Mouse (Mus musculus) hindbrain, postnatal 0 days (tissue): ENCODE measurements around the gene Stk10. TPM values are rescaled to one million over a fixed set of nuclear protein-coding genes. Genes with fewer than 3 reads are reported as not detected.

Experiments used
- ATAC-seq: fragments of 200-750 bp; cut with Nextera tagmentation; 2 replicates; pipeline ENCODE4 v1.8.0; 2017; ENCODE audit warnings: mild to moderate bottlenecking, moderate TSS enrichment, moderate library complexity
- DNase-seq: peaks from one replicate; pipeline ENCODE4 v3.0.0-alpha.2; 2015; ENCODE audit warnings: low spot score
- H3K27ac ChIP-seq: fragments of 300-500 bp; sonication (generic); 2 replicates; pipeline ENCODE4 v1.5.1; 2014; ENCODE audit warnings: mild to moderate bottlenecking
- H3K27me3 ChIP-seq: fragments of 300-500 bp; sonication (generic); 2 replicates; pipeline ENCODE4 v1.6.1; 2014; ENCODE audit warnings: low read length, mixed read lengths; ENCODE audit not compliant: insufficient read depth
- H3K36me3 ChIP-seq: fragments of 300-500 bp; sonication (generic); 2 replicates; pipeline ENCODE4 v1.6.1; 2014; ENCODE audit warnings: low read length, mixed read lengths; ENCODE audit not compliant: insufficient read depth
- H3K4me1 ChIP-seq: fragments of 300-500 bp; sonication (generic); 2 replicates; pipeline ENCODE4 v1.6.1; 2014; ENCODE audit warnings: antibody characterized with exemption, low read length, mixed read lengths; ENCODE audit not compliant: insufficient read depth
- H3K4me2 ChIP-seq: fragments of 300-500 bp; sonication (generic); 2 replicates; pipeline ENCODE4 v1.6.1; 2014; ENCODE audit warnings: low read depth, mild to moderate bottlenecking, low read length, moderate library complexity, mixed read lengths
- H3K4me3 ChIP-seq: fragments of 300-500 bp; sonication (generic); 2 replicates; pipeline ENCODE4 v1.5.1; 2014; ENCODE audit warnings: low read length
- H3K9ac ChIP-seq: fragments of 300-500 bp; sonication (generic); replicated peaks from 2 replicates; pipeline ENCODE4 v1.6.1; 2014; ENCODE audit warnings: mild to moderate bottlenecking, low read length, moderate library complexity, mixed read lengths
- H3K9me3 ChIP-seq: fragments of 300-500 bp; sonication (generic); 2 replicates; pipeline ENCODE4 v1.6.1; 2016; ENCODE audit warnings: low read length, mixed read lengths
- CTCF ChIP-seq: IDR thresholded peaks from 2 replicates; pipeline ENCODE4 v1.5.1; 2016; ENCODE audit warnings: antibody characterized with exemption, control low read depth, low read depth
- WGBS: fragments of 180-500 bp; shearing (Covaris S2); extraction: QIAGEN DNeasy Blood & Tissue Kit; methylation state at CpG from one replicate; pipeline ENCODE4 v1.1.7; 2014; 5-methylcytosine and 5-hydroxymethylcytosine counted together
- polyA plus RNA-seq: library from polyadenylated mRNA; unstranded; fragments of >200 nt; fragmentation: Nextera tagmentation; extraction: Ambion mirVana; gene quantifications from 2 replicates; pipeline ENCODE4 v1.2.1, GENCODE M21; 2015
- total RNA-seq: library from RNA; depleted of rRNA; stranded (reverse); fragments of >200 nt; gene quantifications from 2 replicates; pipeline ENCODE4 v1.2.3, GENCODE M21; 2014

Gene Stk10
- total and polyA plus RNA-seq, 2 experiments from 2014 or later: 1.2 to 4.5 TPM

GRCm38 (mm10) chr11:32642249-32642876 lies 109.3 kb downstream of the Stk10 start, which contains the start of gene Fbxw11:
Fbxw11 (plus strand) TSS chr11:32642724.
- DNase-seq (peak; percentile 98), ATAC-seq (peak; percentile 95)
- H3K4me1 ChIP-seq: peaks cover 15% of the 10 kb centered on the region; the same call in 1 of the 2 replicates
- under 1% methylated on average over 56 of the region's 64 CpGs for WGBS
- no peak; the same call in 1 of the 2 replicates for TF ChIP-seq CTCF
- no peaks in the 10 kb centered on the region for H3K27me3 ChIP-seq
- peak within 1 kb of the TSS; percentile 95 for H3K4me2 ChIP-seq
- H3K9ac ChIP-seq: peak within 1 kb of the TSS; percentile 97
- H3K9me3 ChIP-seq: no peaks in the 10 kb centered on the region
- H3K36me3 ChIP-seq: no peaks in the 10 kb centered on the region
- H3K27ac ChIP-seq: peak within 1 kb of the TSS; percentile 98
- H3K4me3 ChIP-seq: peak within 1 kb of the TSS; percentile 97

- Histone ChIP-seq H3K4me3 (peak overlapping the region; percentile 97), H3K4me1 (peaks cover 15% of the 10 kb centered on the region; the same call in 1 of the 2 replicates), H3K9me3 (no peaks in the 10 kb centered on the region), H3K36me3 (no peaks in the 10 kb centered on the region), H3K27ac (peak overlapping the region; percentile 98), H3K9ac (peak overlapping the region; percentile 97), H3K27me3 (no peaks in the 10 kb centered on the region), H3K4me2 (peak overlapping the region; percentile 95)
- WGBS: under 1% methylated on average over 50 of the region's 54 CpGs
- ATAC-seq (peak; percentile 67), DNase-seq (peak; percentile 69)
- TF ChIP-seq CTCF: no peak
Measured at GRCm38 (mm10) chr11:32642899-32643886, 110.1 kb downstream of the Stk10 start.

GRCm38 (mm10) chr11:32644010-32644409 lies 110.9 kb downstream of the Stk10 start:
- Histone ChIP-seq H3K27me3 (no peaks in the 10 kb centered on the region), H3K27ac (peak overlapping the region; percentile 98; the same call in 1 of the 2 replicates), H3K4me3 (peak overlapping the region; percentile 97), H3K36me3 (no peaks in the 10 kb centered on the region), H3K9me3 (no peaks in the 10 kb centered on the region), H3K4me1 (peaks cover 15% of the 10 kb centered on the region; the same call in 1 of the 2 replicates), H3K9ac (peak overlapping the region; percentile 97), H3K4me2 (peak overlapping the region; percentile 95)
- ATAC-seq (no peak), DNase-seq (no peak)
- 32% methylated on average over 3 of the region's 3 CpGs for WGBS
- TF ChIP-seq CTCF: no peak

- Histone ChIP-seq H3K4me2 (no peak overlapping the region), H3K9ac (no peak overlapping the region), H3K4me3 (no peak overlapping the region), H3K27ac (no peak overlapping the region), H3K36me3 (no peaks in the 10 kb centered on the region), H3K9me3 (no peaks in the 10 kb centered on the region), H3K4me1 (peaks cover 9% of the 10 kb centered on the region), H3K27me3 (no peaks in the 10 kb centered on the region)
- 88% methylated on average over 2 of the region's 2 CpGs for WGBS
- no peak for ATAC-seq
- DNase-seq: no peak
- TF ChIP-seq CTCF: no peak
Measured at GRCm38 (mm10) chr11:32647265-32647664, 114.2 kb downstream of the Stk10 start.

- Histone ChIP-seq H3K4me3 (no peak overlapping the region), H3K4me2 (no peak overlapping the region), H3K4me1 (peaks cover 4% of the 10 kb centered on the region; the same call in 1 of the 2 replicates), H3K9ac (no peak overlapping the region), H3K9me3 (no peaks in the 10 kb centered on the region), H3K27me3 (no peaks in the 10 kb centered on the region), H3K36me3 (no peaks in the 10 kb centered on the region), H3K27ac (no peak overlapping the region)
- DNase-seq (no peak), ATAC-seq (no peak)
- no peak for TF ChIP-seq CTCF
Measured at GRCm38 (mm10) chr11:32650236-32650749, 117.2 kb downstream of the Stk10 start.

GRCm38 (mm10) chr11:32650893-32651590 lies 117.9 kb downstream of the Stk10 start:
- Histone ChIP-seq H3K9ac (no peak overlapping the region), H3K4me3 (no peak overlapping the region), H3K4me2 (no peak overlapping the region), H3K9me3 (no peaks in the 10 kb centered on the region), H3K27me3 (no peaks in the 10 kb centered on the region), H3K27ac (no peak overlapping the region), H3K36me3 (no peaks in the 10 kb centered on the region), H3K4me1 (peaks cover 4% of the 10 kb centered on the region; the same call in 1 of the 2 replicates)
- ATAC-seq (no peak), DNase-seq (peak; percentile 14)
- no peak for TF ChIP-seq CTCF
- WGBS: 76% methylated on average over 7 of the region's 7 CpGs
